Mouse (Mus musculus): Measurements from ENCODE around the gene Med20. TPM values are rescaled to one million over a fixed set of nuclear protein-coding genes. Genes with fewer than 3 reads are reported as not detected.
"Not testable (repeated sequence)": the region's sequence is repeated elsewhere in the genome, so short reads cannot be mapped to it uniquely, and the experiment has no call there.

Med20 gene
- total RNA-seq, 2 experiments from 2014 or later, result 31.6 to 36.0 TPM

DNA sequence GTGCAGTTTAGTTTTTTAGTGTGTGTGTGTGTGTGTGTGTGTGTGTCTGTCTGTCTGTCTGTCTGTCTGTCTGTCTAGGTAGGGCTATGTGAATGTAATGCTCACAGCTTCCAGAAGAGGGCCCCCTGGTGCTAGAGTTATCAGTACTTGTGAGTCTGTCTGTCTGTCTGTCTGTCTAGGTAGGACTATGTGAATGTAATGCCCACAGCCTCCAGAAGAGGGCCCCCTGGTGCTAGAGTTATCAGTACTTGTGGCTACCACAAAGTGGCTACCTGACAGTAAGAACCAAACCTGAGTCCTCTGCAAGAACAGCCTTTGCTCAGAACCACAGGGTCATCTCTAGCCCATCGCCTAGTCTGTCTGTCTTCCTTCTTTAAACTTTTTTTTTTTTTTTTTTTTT is 35.3 kb downstream of the Med20 start:
- no peak overlapping the region for H3K4me3 ChIP-seq
- peak; percentile 9 to 53 for DNase-seq (ENCODE audit: low spot score in 2 of 2)
- TF ChIP-seq CTCF (conservative IDR thresholded peaks at IDR 0.05), result peak; percentile 74
- no peak overlapping the region for H3K27ac ChIP-seq

DNA sequence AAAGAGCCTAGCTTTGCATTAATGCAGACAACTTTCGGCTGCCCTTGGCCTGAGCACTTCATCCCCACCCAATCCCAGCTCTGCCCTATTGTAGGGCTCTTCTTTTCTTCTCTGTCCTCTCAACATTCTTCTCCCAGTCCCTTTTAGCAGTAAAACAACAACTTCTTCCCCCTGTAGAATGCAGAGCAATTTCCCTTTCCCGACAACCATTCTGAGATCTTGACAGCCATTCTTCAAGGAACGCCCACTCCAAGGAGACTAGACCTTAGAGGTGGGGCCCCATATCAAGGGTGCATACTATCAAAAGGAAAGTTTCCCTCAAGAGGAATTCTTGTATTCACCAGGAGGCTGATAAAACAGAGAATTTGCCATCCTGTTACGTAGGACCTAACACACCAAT is 37.6 kb downstream of the Med20 start:
- no peak for DNase-seq (ENCODE audit: low spot score in 2 of 2)
- TF ChIP-seq CTCF (conservative IDR thresholded peaks at IDR 0.05), result no peak

DNA sequence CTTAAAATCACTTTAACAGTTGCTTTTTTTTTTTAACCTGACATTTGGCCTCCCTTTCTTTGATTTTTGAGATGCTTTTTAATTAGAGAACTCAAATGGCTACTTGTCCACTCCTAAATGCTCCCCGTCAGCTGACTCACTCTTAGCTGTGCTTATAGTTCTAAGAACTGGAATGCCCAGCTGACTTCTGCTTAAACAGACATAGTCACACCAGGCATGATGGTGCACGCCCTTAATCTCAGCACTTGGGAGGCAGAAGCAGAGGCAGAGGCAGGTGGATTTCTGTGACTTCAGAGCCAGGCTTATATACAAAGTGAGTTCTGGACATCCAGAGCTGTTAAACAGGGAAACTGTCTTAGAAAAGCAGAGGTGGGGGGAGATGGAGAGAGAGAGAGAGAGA is 40.6 kb downstream of the Med20 start:
- TF ChIP-seq CTCF (conservative IDR thresholded peaks at IDR 0.05), result no peak
- Histone ChIP-seq H3K4me3 (no peak overlapping the region), H3K27ac (no peak overlapping the region)
- no peak for DNase-seq (ENCODE audit: low spot score in 2 of 2)

More for the DNA sequence above, 37.6 kb downstream of the Med20 start:
- Histone ChIP-seq H3K4me3 (no peak overlapping the region), H3K27ac (no peak overlapping the region)

DNA sequence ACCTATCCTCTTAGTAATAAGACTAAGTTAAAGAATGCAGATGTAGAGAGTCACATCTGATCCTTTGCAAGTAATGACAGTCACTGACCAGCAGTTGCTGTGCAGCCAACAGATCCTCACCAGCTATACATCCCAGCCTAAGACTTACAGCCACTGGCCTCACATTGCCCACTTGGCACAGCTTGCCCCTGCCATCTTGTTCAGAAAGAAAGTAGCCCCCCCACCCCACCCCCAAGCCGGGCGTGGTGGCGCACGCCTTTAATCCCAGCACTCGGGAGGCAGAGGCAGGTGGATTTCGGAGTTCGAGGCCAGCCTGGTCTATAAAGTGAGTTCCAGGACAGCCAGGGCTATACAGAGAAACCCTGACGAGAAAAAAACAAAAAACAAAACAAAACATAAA is 43.0 kb downstream of the Med20 start:
- not testable (repeated sequence) for H3K4me3 ChIP-seq; DNase-seq (ENCODE audit: low spot score in 2 of 2); H3K27ac ChIP-seq

DNA sequence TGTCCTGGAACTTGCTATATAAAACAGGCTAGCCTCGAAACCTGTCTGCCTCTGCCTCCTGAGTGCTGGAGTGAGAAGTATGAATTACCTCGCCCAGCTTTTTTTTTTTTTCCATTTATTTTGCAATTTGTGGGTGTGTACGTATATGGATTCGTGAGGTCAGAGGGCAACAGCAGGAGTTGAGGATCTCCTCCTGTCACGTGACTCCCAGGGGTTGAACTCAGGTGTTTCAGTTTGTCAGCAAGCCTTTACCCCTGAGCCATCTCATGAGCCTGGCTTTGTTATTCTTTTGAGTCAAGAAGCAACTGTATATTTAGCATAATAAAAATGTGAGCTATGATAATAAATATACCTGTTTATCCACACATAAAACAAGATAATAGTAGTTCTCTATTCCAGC is 44.3 kb downstream of the Med20 start:
- H3K4me3 ChIP-seq, result no peak overlapping the region
- no peak for DNase-seq (ENCODE audit: low spot score in 2 of 2)
- no peak for TF ChIP-seq CTCF (conservative IDR thresholded peaks at IDR 0.05)
- H3K27ac ChIP-seq, result no peak overlapping the region

DNA sequence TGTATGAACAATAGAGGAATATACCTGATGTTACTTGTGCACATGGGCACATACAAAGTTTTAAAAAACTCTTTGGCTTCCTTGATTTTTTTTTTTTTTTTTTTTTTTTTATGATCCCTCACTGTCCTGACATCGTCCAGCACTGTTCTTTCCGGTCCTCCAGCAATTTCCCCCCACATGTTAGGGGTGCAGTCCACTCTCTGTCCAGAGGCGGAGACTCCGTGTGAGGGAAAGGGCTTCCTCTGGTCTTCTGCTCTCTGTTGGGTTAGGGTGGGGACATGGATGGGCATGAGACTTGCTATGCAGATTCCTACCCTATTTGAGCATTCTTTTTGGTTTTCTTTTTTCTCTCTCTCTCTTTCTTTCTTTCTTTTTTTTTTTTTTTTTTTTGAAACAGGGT is 46.5 kb downstream of the Med20 start:
- no peak for TF ChIP-seq CTCF (conservative IDR thresholded peaks at IDR 0.05)
- no peak for DNase-seq (ENCODE audit: low spot score in 2 of 2)
- no peak overlapping the region for H3K27ac ChIP-seq
- H3K4me3 ChIP-seq, result no peak overlapping the region

DNA sequence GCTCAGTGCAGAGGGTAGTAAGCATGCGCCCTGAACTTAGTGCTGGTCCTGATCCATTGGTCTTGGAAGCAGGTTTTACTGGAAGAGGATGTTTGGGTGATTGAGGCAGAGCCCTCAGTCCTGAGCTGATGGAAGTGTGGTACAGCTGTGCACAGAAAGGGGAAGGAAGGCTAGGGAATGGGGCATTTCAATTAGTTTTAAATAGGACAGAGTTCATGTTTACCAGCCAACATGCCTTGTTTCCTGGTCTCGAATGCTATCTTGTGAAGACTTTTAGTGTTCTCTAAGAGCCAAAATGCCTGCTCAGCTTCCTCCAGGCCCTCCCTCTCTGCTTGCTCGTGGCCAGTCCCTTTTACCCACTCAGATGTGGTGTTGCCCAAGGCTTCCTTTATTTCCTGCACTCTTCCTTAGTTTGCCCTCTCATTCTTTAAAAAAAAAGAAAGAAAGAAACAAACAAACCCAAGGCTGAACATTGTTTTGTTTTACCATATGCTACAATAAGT is 47.4 kb downstream of the Med20 start:
- Histone ChIP-seq H3K4me3 (no peak overlapping the region), H3K27ac (no peak overlapping the region)
- TF ChIP-seq CTCF (conservative IDR thresholded peaks at IDR 0.05), result no peak
- DNase-seq (ENCODE audit: low spot score in 2 of 2), result no peak

DNA sequence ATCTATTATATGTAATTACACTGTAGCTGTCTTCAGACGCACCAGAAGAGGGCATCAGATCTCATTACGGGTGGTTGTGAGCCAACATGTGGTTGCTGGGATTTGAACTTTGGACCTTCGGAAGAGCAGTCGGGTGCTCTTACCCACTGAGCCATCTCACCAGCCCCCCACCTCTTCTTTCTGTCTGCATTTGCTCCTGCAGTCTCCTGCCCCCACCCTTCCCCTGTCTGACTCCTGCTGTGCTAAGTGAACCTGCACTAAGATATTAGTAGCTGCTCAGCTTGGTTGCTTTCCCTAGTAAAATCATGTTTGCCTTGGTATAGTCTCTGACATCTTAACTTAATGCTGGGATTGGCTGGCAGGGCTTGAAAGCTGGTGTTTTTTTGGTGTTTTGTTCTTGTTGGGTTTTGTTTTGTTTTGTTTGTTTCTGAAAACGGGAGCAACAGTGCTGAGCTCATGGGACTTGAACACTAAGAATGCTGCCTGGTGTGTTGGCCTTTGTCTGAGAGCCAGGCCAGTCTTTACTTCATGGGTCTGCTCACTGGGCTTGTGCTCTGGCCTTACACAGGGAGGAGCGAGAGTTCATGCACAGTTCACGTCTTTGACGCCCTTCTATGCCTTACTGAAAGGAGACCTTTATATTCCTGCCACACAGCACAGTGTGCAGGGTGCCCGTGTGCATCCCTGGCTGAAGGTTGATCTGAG is 51.8 kb downstream of the Med20 start:
- TF ChIP-seq CTCF (conservative IDR thresholded peaks at IDR 0.05), result peak; percentile 13; the same call in 1 of the 2 replicates
- no peak overlapping the region for H3K4me3 ChIP-seq
- no peak for DNase-seq (ENCODE audit: low spot score in 2 of 2)
- H3K27ac ChIP-seq, result no peak overlapping the region

DNA sequence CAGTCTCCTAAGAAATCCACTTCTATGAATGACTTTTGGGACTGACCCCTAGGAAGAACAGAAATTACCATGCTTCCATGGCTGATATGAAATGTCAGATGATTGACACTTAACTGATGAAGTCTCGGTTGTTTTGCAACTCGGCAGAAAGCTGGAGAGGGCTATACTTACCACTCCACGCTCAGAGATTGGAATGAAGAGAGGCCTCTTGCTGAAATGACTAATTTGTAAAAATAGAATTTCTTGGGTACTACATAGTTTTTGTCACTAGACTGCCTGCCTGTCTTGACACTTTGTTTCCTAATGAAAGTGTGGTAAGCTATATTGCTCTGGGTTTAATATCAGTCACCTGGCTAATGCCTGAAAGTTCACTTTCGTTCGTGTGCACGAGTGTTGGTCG is 53.1 kb downstream of the Med20 start:
- no peak for DNase-seq (ENCODE audit: low spot score in 2 of 2)
- TF ChIP-seq CTCF (conservative IDR thresholded peaks at IDR 0.05), result no peak
- no peak overlapping the region for H3K4me3 ChIP-seq
- H3K27ac ChIP-seq, result no peak overlapping the region

DNA sequence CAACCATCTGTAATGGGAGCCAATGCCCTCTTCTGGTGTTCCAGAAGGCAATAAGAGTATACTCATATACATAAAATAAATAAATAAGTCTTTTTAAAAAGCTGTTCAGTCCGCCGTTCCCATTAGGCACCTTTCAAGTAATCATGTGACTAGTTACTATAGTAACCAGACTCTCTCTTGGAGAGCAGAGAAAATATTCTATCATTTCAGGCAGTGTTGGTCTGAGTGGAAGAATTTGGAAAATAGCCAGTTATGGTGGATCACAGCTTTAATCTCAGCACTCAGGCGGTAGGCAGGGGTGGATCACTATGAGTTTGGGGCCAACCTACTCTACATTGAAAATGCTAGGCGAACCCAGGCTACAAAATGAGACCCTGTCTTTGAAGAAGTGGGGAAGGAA is 57.8 kb downstream of the Med20 start:
- no peak for TF ChIP-seq CTCF (conservative IDR thresholded peaks at IDR 0.05)
- H3K27ac ChIP-seq, result no peak overlapping the region
- no peak for DNase-seq (ENCODE audit: low spot score in 2 of 2)
- H3K4me3 ChIP-seq, result no peak overlapping the region

DNA sequence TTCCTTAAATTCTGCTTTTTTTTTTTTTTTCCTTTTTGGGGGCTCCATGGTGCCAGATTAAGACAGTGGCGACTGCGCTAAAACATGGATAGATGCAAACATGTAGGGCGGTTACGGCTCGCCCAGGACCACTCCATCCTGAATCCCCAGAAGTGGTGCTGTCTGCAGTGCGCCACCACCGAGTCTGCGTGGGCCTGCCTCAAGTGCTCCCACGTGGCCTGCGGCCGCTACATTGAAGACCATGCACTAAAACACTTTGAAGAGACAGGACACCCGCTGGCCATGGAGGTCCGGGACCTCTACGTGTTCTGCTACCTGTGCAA is 60.6 kb downstream of the Med20 start:
- Histone ChIP-seq H3K27ac (peak overlapping the region; percentile 80), H3K4me3 (peak overlapping the region; percentile 59)
- TF ChIP-seq CTCF (conservative IDR thresholded peaks at IDR 0.05), result no peak
- DNase-seq (ENCODE audit: low spot score in 2 of 2), result no peak

DNA sequence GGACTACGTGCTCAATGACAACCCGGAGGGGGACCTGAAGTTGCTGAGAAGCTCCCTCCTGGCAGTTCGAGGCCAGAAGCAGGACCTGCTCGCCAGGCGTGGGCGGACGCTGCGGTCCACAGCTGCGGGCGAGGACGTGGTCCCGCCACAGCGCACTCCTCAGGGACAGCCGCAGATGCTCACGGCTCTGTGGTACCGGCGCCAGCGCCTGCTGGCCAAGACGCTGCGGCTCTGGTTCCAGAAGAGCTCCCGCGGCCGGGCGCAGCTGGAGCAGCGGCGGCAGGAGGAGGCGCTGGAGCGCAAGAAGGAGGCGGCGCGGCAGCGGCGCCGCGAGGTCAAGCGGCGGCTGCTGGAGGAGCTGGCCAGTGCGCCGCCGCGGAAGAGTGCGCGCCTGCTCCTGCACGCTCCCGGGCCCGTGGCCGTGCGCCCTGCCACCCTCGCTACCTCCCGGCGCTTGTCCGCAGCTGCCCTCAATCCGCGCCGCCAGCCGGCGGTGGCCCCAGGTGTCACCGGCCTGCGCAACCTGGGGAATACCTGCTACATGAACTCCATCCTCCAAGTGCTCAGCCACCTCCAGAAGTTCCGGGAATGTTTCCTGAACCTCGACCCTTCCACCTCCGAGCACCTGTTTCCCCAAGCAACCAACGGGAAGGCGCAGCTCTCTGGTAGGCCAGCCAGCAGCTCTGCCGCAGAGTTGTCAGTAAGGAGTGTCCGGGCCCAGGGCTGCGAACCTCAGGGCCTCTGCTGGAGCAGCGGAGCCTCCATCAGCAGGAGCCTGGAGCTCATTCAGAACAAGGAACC is 61.1 kb downstream of the Med20 start:
- H3K4me3 ChIP-seq, result peak overlapping the region; percentile 59
- peak in 1 of 2 experiments; percentile 27 for DNase-seq (ENCODE audit: low spot score in 2 of 2)
- peak overlapping the region; percentile 80 for H3K27ac ChIP-seq
- peak; percentile 27; the same call in 1 of the 2 replicates for TF ChIP-seq CTCF (conservative IDR thresholded peaks at IDR 0.05)

Other genes with a start within 250 kb of the Med20 start
- gene Mrps10, start 242.7 kb upstream of the Med20 start, total RNA-seq (2021), result 10 to 100 TPM; 28.3 to 30.1 TPM
- gene Guca1b, start 226.2 kb upstream of the Med20 start, total RNA-seq (2021), result 1 to 10 TPM; 1.7 to 2.2 TPM
- gene Guca1a, start 211.0 kb upstream of the Med20 start, total RNA-seq (2021), result under 1 TPM; 0.44 to 0.71 TPM
- gene AI661453, start 175.0 kb upstream of the Med20 start, total RNA-seq (2021), result under 1 TPM; 0.44 to 0.74 TPM
- not detected for gene 1700001C19Rik, start 174.2 kb upstream of the Med20 start, total RNA-seq (2021)
- 10 to 100 TPM; 20.5 to 26.2 TPM for gene Taf8, start 109.3 kb upstream of the Med20 start, total RNA-seq (2021)
- gene Ccnd3, start 106.5 kb upstream of the Med20 start, total RNA-seq (2021), result 10 to 100 TPM; 33.9 to 41.8 TPM
- gene Bysl, start 90 bp upstream of the Med20 start, total RNA-seq (2021), result 10 to 100 TPM; 18.1 to 18.2 TPM
- 1 to 10 TPM; 4.4 to 5.5 TPM for gene Gm20517, start within 50 bp of the Med20 start, total RNA-seq (2021)
- 10 to 100 TPM; 11.5 to 12.3 TPM for gene Usp49, start 19.1 kb downstream of the Med20 start, total RNA-seq (2021)
- gene Tomm6, start 76.8 kb downstream of the Med20 start, total RNA-seq (2021), result 100 to 1,000 TPM; 204 to 205 TPM
- 10 to 100 TPM; 23.8 to 29.0 TPM for gene Frs3, start 77.4 kb downstream of the Med20 start, total RNA-seq (2021)
- gene Gm21981, start 82.9 kb downstream of the Med20 start, total RNA-seq (2021), result 1 to 10 TPM; 4.1 to 4.4 TPM
- 1 to 10 TPM; 2.5 to 2.8 TPM for gene Prickle4, start 83.2 kb downstream of the Med20 start, total RNA-seq (2021)
- not detected for gene Pgc, start 115.3 kb downstream of the Med20 start, total RNA-seq (2021)
- gene Tfeb, start 125.4 kb downstream of the Med20 start, total RNA-seq (2021), result 10 to 100 TPM; 12.0 to 13.1 TPM
- gene Mdfi, start 223.1 kb downstream of the Med20 start, total RNA-seq (2021), result under 1 TPM; 0.49 to 0.83 TPM

All from layer of hippocampus, adult 2 months (tissue).